Mouse (Mus musculus): Measurements from ENCODE around the gene Gadl1. TPM values are rescaled to one million over a fixed set of nuclear protein-coding genes. Genes with fewer than 3 reads are reported as not detected.
A peak's percentile ranks its signal among the peaks of the same experiment; 100 is the strongest.

The Gadl1 gene
- polyA plus RNA-seq, 1 experiment from 2014 or later, result 0.49 TPM

DNA sequence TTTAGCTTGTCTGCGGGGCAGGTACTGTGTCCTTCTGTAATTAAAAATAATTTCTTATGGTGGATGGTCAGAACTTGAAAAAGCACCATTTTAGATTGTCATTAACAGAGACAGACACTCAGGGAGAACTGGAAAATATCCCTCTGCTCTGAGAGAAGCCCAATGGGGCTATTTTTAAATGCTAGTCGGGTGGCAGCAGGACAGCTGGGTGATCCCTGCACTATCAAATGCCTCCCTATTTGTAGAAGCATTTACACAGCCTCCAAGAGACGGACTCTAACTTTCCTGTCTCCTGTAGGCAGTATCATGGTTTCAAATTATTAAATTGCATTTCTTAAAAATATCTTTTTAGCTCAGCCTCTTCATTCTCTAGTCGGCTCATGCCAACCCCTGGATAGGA, 89.1 kb downstream of the Gadl1 start:
- no peak for ATAC-seq (ENCODE audit: low FRiP score, low TSS enrichment)
- Histone ChIP-seq H3K4me3 (ENCODE audit: low read length) (no peak overlapping the region), H3K4me2 (replicated peaks; ENCODE audit: low read depth, low read length) (no peak overlapping the region), H3K9me3 (ENCODE audit: low read length) (no peaks in the 10 kb centered on the region), H3K9ac (replicated peaks; ENCODE audit: low read length) (no peak overlapping the region), H3K36me3 (ENCODE audit: insufficient read depth, low read length) (no peaks in the 10 kb centered on the region), H3K27ac (ENCODE audit: low read length) (no peak overlapping the region), H3K4me1 (ENCODE audit: insufficient read depth, low read length) (no peaks in the 10 kb centered on the region), H3K27me3 (ENCODE audit: insufficient read depth, low read length) (no peaks in the 10 kb centered on the region)
- WGBS, result 79% methylated on average over 4 of the region's 4 CpGs

DNA sequence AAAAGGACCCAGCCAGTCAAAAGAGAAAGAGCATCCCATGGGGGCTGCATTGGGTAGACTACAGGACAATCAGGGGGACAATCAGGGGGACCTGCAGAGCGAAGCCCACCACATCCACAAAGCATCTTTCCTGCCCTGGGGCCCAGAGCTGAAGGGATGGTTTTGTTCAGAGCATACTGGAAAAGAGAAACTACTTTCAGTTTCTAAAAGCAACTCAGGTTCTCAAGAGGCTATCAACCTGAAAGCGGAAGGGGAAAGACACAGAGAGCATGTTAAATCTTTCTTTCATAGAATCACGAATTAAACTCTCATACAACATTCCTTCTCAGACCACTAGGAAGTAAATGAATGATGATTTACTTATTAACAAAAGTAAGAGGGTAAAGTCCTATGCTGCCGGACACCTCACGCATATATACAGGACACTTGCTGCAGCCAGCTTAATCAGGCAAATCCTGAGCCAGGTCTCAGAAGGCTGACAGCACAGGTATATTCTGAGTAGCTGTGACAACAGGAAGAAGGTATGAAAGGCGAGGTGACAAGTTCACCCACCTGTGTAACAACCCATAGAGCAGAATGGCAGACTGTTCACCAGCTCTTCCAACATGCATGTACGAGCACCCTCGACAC, 90.2 kb downstream of the Gadl1 start:
- Histone ChIP-seq H3K4me2 (replicated peaks; ENCODE audit: low read depth, low read length) (no peak overlapping the region), H3K27me3 (ENCODE audit: insufficient read depth, low read length) (no peaks in the 10 kb centered on the region), H3K36me3 (ENCODE audit: insufficient read depth, low read length) (no peaks in the 10 kb centered on the region), H3K4me1 (ENCODE audit: insufficient read depth, low read length) (no peaks in the 10 kb centered on the region), H3K4me3 (ENCODE audit: low read length) (no peak overlapping the region), H3K9me3 (ENCODE audit: low read length) (no peaks in the 10 kb centered on the region), H3K27ac (ENCODE audit: low read length) (0 out of 2 replicates have a peak overlapping the region, but pooled peaks have one; percentile 23), H3K9ac (replicated peaks; ENCODE audit: low read length) (no peak overlapping the region)
- ATAC-seq (ENCODE audit: low FRiP score, low TSS enrichment), result 0 out of 2 replicates have a peak, but pooled peaks have one; percentile 27
- WGBS, result 75% methylated on average over 8 of the region's 8 CpGs

DNA sequence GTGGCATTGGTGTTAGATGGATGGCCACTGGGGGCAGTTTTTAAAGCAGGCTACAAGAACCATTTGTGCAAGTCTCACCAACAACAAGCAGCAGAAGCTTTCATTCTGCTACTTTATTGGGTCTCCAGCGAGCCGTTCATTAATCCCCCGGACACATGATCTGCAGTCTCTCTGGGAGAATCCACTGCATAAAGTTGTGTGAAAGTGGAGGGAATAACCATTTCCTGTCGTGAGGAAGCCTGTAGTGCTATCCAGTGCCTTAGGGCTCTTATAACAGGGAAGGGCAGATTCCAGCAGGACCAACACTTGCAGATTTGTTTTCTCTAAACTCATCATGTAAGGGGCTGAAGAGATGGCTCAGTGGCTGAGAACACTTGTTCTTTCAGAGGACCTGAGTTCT, 104.7 kb downstream of the Gadl1 start:
- no peak overlapping the region for H3K9ac ChIP-seq (replicated peaks; ENCODE audit: low read length)
- H3K4me3 ChIP-seq (ENCODE audit: low read length), result no peak overlapping the region
- WGBS, result 17% methylated on average over 4 of the region's 4 CpGs
- no peaks in the 10 kb centered on the region for H3K4me1 ChIP-seq (ENCODE audit: insufficient read depth, low read length)
- no peaks in the 10 kb centered on the region for H3K27me3 ChIP-seq (ENCODE audit: insufficient read depth, low read length)
- H3K27ac ChIP-seq (ENCODE audit: low read length), result no peak overlapping the region
- H3K36me3 ChIP-seq (ENCODE audit: insufficient read depth, low read length), result no peaks in the 10 kb centered on the region
- H3K9me3 ChIP-seq (ENCODE audit: low read length), result peaks cover 8% of the 10 kb centered on the region; the same call in 1 of the 2 replicates
- no peak overlapping the region for H3K4me2 ChIP-seq (replicated peaks; ENCODE audit: low read depth, low read length)
- no peak for ATAC-seq (ENCODE audit: low FRiP score, low TSS enrichment)

DNA sequence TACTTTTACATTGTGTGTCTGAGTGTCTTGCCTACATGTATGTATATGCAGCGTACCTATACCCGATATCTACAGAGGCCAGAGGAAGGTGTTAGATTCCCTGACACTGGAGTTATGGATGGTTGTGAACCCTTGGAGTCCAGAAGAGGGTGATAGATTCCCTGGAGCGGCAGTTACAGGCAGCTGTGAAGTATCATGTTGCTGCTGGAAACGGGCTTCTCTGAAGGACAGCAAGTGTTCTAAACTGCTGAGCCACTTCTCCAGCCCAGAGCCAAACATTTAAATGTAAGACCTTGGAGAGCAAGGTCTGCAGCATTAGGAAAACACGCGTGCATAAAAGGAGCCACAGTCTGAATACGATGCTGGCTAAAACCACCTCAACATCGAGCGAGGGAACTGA, 107.0 kb downstream of the Gadl1 start:
- 47% methylated on average over 9 of the region's 9 CpGs for WGBS
- Histone ChIP-seq H3K9ac (replicated peaks; ENCODE audit: low read length) (no peak overlapping the region), H3K27me3 (ENCODE audit: insufficient read depth, low read length) (no peaks in the 10 kb centered on the region), H3K36me3 (ENCODE audit: insufficient read depth, low read length) (no peaks in the 10 kb centered on the region), H3K9me3 (ENCODE audit: low read length) (peaks cover 5% of the 10 kb centered on the region; the same call in 1 of the 2 replicates), H3K27ac (ENCODE audit: low read length) (no peak overlapping the region), H3K4me1 (ENCODE audit: insufficient read depth, low read length) (no peaks in the 10 kb centered on the region), H3K4me2 (replicated peaks; ENCODE audit: low read depth, low read length) (no peak overlapping the region), H3K4me3 (ENCODE audit: low read length) (no peak overlapping the region)
- ATAC-seq (ENCODE audit: low FRiP score, low TSS enrichment), result no peak

DNA sequence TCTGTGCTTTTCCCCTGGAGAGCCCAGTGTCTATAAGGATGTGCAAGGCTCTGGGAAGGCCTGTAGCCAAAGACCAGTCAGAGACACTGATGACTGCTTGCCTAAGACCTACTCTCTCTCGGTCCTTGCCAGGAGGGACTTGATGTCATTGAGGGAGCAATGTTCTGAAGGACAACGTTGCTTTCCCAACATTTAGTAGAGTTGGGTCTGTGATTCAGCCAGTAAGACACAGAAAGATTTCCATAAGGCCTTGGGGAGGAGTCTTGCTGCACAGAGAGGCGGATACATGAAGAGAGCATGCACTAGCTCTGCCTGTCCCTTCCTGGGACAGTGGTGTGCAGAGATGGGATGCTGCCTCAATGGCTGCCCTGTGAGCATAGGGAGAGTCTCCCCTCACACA, 107.8 kb downstream of the Gadl1 start:
- Histone ChIP-seq H3K27ac (ENCODE audit: low read length) (no peak overlapping the region), H3K4me2 (replicated peaks; ENCODE audit: low read depth, low read length) (no peak overlapping the region), H3K9me3 (ENCODE audit: low read length) (no peaks in the 10 kb centered on the region), H3K36me3 (ENCODE audit: insufficient read depth, low read length) (no peaks in the 10 kb centered on the region), H3K4me1 (ENCODE audit: insufficient read depth, low read length) (no peaks in the 10 kb centered on the region), H3K27me3 (ENCODE audit: insufficient read depth, low read length) (no peaks in the 10 kb centered on the region), H3K9ac (replicated peaks; ENCODE audit: low read length) (no peak overlapping the region), H3K4me3 (ENCODE audit: low read length) (no peak overlapping the region)
- 87% methylated on average over 3 of the region's 3 CpGs for WGBS
- ATAC-seq (ENCODE audit: low FRiP score, low TSS enrichment), result no peak

DNA sequence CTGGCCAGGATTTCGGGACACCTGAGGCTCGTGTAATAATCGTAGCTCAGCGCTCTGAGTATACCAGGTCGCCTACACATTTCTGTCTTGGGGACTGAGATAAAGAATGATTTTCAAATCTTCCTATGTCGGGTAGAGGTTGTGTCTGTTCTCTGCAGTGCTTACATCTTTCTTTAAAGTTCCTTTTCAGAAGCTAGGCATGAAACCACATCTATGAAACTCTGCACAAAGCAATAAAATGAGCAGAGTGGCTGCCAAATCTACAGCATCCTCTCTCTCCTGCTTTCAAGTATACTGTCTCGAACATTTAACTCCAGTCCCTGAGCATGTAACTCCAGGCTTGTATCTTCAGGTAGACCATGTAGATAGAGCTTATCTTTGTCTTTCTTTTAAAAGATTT, 109.3 kb downstream of the Gadl1 start:
- H3K4me1 ChIP-seq (ENCODE audit: insufficient read depth, low read length), result no peaks in the 10 kb centered on the region
- H3K27ac ChIP-seq (ENCODE audit: low read length), result no peak overlapping the region
- no peaks in the 10 kb centered on the region for H3K9me3 ChIP-seq (ENCODE audit: low read length)
- H3K9ac ChIP-seq (replicated peaks; ENCODE audit: low read length), result no peak overlapping the region
- no peaks in the 10 kb centered on the region for H3K36me3 ChIP-seq (ENCODE audit: insufficient read depth, low read length)
- no peak for ATAC-seq (ENCODE audit: low FRiP score, low TSS enrichment)
- WGBS, result 91% methylated on average over 7 of the region's 7 CpGs
- no peak overlapping the region for H3K4me2 ChIP-seq (replicated peaks; ENCODE audit: low read depth, low read length)
- no peak overlapping the region for H3K4me3 ChIP-seq (ENCODE audit: low read length)
- no peaks in the 10 kb centered on the region for H3K27me3 ChIP-seq (ENCODE audit: insufficient read depth, low read length)

DNA sequence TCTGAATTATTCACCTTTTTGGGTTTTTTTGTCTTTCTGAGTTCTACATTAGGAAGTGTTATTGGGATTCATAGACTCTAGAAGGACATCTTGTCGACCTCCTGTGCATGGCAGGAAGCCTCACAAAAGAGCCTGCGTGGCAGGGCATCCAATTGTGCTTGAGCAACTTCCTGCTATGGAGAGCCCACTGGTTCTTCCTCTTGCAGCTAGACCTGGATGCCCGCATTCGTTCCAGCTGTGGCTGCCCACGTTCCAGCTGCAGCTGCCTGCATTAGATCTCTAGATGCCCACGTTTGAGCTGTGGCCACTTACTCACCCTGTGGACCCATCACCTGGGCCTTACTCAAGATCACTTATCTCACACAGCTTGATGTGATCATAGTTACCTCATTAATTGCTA, 116.1 kb downstream of the Gadl1 start:
- 87% methylated on average over 6 of the region's 6 CpGs for WGBS
- no peak for ATAC-seq (ENCODE audit: low FRiP score, low TSS enrichment)
- Histone ChIP-seq H3K4me3 (ENCODE audit: low read length) (no peak overlapping the region), H3K9me3 (ENCODE audit: low read length) (no peaks in the 10 kb centered on the region), H3K27me3 (ENCODE audit: insufficient read depth, low read length) (no peaks in the 10 kb centered on the region), H3K4me2 (replicated peaks; ENCODE audit: low read depth, low read length) (no peak overlapping the region), H3K4me1 (ENCODE audit: insufficient read depth, low read length) (no peaks in the 10 kb centered on the region), H3K9ac (replicated peaks; ENCODE audit: low read length) (no peak overlapping the region), H3K36me3 (ENCODE audit: insufficient read depth, low read length) (no peaks in the 10 kb centered on the region), H3K27ac (ENCODE audit: low read length) (no peak overlapping the region)

DNA sequence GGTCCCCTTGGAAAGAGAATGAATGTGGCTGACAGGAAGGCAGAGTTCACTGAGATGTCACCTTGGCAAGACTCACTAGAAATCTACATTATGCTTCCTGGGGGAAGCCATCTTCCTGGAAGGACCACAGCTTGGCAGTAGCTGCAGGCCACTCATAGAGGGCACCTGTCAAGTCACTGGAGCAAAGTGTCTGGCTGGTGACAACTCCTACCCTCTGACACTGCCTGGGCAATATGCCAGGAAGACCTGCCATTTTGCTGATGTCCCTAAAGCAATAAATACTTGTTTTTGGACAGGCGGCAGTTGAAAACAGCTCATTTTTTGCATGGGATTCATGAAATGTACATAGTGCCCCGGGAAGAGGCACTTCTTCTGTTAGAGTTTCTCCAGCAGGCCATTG, 119.8 kb downstream of the Gadl1 start:
- H3K4me3 ChIP-seq (ENCODE audit: low read length), result no peak overlapping the region
- H3K36me3 ChIP-seq (ENCODE audit: insufficient read depth, low read length), result no peaks in the 10 kb centered on the region
- H3K4me2 ChIP-seq (replicated peaks; ENCODE audit: low read depth, low read length), result no peak overlapping the region
- H3K9ac ChIP-seq (replicated peaks; ENCODE audit: low read length), result no peak overlapping the region
- H3K27ac ChIP-seq (ENCODE audit: low read length), result no peak overlapping the region
- 84% methylated on average over 2 of the region's 2 CpGs for WGBS
- H3K27me3 ChIP-seq (ENCODE audit: insufficient read depth, low read length), result no peaks in the 10 kb centered on the region
- no peaks in the 10 kb centered on the region for H3K9me3 ChIP-seq (ENCODE audit: low read length)
- ATAC-seq (ENCODE audit: low FRiP score, low TSS enrichment), result no peak
- H3K4me1 ChIP-seq (ENCODE audit: insufficient read depth, low read length), result peaks cover 2% of the 10 kb centered on the region; the same call in 1 of the 2 replicates

DNA sequence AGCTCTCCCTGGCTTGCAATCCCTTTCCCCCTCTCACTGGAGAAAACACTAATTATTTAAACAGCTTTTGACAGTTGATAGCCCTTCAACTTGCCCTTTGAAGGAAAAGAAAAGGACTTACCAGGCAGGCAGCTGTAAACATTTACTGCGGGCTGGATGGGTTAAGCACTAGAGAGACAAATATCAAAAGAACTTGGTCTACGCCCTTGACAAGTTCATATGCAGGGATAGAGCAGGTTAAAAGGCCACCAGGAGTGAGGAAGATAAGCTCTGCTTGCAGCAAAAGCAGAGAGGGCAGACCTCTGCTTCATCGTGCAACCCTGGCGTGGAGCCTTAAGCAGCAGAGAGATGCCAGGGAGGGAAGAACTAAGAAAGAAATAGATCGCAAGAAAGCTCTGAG, 123.5 kb downstream of the Gadl1 start:
- 28% methylated on average over 5 of the region's 5 CpGs for WGBS
- Histone ChIP-seq H3K4me1 (ENCODE audit: insufficient read depth, low read length) (peaks cover 2% of the 10 kb centered on the region; the same call in 1 of the 2 replicates), H3K4me3 (ENCODE audit: low read length) (no peak overlapping the region), H3K27me3 (ENCODE audit: insufficient read depth, low read length) (no peaks in the 10 kb centered on the region), H3K4me2 (replicated peaks; ENCODE audit: low read depth, low read length) (no peak overlapping the region), H3K9ac (replicated peaks; ENCODE audit: low read length) (no peak overlapping the region), H3K27ac (ENCODE audit: low read length) (no peak overlapping the region), H3K9me3 (ENCODE audit: low read length) (no peaks in the 10 kb centered on the region), H3K36me3 (ENCODE audit: insufficient read depth, low read length) (no peaks in the 10 kb centered on the region)
- no peak for ATAC-seq (ENCODE audit: low FRiP score, low TSS enrichment)

DNA sequence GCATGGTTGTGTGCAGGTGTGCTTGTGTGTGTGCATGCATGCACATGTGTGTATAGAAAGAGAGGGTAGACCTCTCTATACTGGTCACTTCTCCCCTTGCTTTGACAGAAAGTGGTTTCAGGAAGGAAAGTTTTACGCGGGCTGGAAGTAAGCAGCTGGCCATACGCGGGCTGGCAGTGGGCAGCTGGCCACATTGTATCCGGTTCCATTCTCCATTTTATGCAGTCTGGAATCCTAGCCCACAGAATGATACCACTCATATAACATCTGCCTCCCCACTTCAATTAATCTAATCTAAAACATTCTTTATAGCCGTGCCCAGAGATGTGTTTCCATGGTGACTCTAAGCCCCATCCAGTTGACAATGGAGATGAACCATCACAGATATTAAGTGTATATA, 129.0 kb downstream of the Gadl1 start:
- no peak overlapping the region for H3K27ac ChIP-seq (ENCODE audit: low read length)
- no peaks in the 10 kb centered on the region for H3K36me3 ChIP-seq (ENCODE audit: insufficient read depth, low read length)
- 87% methylated on average over 6 of the region's 6 CpGs for WGBS
- ATAC-seq (ENCODE audit: low FRiP score, low TSS enrichment), result no peak
- no peaks in the 10 kb centered on the region for H3K9me3 ChIP-seq (ENCODE audit: low read length)
- H3K4me1 ChIP-seq (ENCODE audit: insufficient read depth, low read length), result no peaks in the 10 kb centered on the region
- H3K9ac ChIP-seq (replicated peaks; ENCODE audit: low read length), result no peak overlapping the region
- H3K4me2 ChIP-seq (replicated peaks; ENCODE audit: low read depth, low read length), result no peak overlapping the region
- no peak overlapping the region for H3K4me3 ChIP-seq (ENCODE audit: low read length)
- no peaks in the 10 kb centered on the region for H3K27me3 ChIP-seq (ENCODE audit: insufficient read depth, low read length)

Measured in kidney, embryonic 16.5 days (tissue).